Mouse (Mus musculus): ENCODE results near the gene Rnf186.
A peak's percentile ranks its signal among the peaks of the same experiment; 100 is the strongest.

Rnf186 gene

DNA sequence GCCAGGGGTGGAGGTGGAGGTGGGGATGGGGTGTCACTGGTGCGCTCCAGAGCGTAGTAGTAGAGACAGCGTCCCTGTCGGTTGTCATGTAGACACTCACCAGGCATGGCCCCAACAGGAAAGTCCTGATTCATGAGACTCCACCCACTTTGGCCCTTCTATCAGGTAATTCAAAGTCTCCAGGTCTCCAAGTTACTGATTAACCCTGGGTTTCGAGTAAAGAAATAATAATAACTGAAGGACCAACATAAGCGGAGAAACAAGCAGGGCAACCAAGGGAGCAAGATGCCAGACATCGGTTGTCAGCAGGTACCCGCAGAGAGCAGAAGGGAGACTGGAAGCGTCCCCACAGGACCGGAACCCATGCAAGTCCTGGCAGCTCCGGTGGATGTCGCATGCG, at the start of gene Rnf186:
Gene Rnf186, plus strand, starts transcription at position 247 of the 400 bp plus-strand sequence.
- no peak for DNase-seq (ENCODE audit: low spot score)

DNA sequence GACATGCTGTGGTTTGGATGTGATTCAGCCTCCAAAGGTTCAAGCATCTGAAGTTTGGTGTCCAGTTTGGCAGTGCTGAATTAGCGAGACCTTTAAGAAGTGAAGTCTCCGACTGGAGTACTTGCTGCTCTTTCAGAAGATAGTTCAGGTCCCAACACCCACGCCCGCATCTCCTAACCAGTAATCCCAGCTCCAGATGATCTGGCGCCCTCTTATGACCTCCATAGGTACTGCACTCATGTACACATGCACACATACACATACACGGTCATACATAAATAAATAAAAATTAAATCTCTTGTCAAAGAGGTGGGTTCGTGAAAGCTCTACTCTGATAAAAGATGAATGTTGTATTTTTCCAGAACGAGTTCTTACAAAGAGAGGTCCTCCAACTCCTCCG, 49.6 kb upstream of the Rnf186 start:
- DNase-seq (ENCODE audit: low spot score) = no peak

DNA sequence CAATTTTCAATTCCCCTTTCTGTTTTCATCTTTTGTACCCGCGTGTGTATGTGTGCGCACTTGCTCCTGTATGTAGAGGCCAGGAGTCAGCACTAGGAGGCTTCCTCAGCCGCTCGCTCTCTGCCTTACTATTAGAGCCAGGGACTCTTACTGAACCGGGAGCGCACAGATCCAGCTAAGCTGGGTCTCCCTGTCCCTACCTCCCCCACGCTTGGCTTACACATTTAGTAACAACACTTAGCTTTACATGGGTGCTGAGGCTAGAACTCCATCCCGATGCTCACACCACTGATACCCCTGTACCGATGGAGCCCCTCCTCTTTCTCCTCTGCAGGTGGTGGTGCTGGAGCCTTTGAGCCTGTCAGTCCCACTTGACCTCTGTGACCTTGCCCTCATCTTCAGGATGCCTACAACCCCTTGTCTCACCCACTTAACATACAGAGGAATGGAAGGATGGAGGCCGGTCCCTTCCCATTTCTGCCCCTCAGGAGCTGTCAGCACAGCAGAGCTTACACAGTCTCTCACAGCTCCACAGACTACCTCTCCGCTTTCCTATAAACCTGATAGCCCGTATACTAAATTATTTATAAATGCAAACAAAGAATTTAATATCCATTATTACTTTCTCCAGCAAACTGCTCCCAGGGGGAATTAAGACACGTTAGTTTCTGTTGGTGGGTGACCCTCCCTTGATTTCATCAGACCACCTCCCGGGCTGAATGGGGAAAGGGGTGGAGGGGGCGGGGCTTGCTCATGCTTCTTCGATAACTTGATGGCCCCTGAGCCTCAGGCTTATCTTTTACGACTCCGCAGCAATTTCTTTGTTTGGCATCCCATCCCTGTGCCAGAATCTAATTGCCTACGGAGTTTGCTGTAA, 45.4 kb upstream of the Rnf186 start:
- no peak for DNase-seq (ENCODE audit: low spot score)

DNA sequence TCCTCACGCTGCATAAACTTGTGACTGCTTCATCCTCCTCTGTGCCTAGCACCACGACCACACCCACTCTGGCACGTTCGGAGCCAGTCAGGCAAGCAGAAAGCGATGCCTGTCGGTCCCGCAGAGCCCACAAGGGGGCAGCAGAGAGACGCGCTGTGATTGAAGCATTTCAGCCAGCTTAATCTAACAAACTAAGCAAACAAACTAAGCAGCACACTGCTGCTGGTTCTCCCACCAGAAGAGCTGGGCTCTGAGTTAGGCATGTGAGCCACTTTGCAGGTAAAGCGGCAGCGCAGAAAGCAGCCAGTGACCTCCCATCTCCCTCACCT, 44.8 kb upstream of the Rnf186 start:
- peak; percentile 78 for DNase-seq (ENCODE audit: low spot score)

DNA sequence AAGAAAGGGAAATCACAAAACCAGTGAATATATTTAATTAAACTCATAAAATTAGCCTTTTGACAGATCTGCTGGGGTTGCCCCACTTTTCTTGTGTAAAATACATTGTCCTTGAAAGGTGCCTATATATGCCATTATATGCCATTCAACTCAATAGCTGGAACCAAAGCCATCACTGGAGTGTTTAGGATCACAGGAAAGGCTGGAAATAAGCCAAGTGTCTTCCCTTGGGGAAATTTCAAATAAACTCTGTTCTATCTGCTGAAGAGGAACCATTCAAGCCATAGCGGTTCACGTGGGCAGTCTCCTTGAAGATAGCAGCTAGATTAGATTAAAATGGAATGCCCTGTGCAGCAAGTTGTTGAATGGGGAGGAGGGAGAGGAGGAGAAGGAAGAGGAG, 41.4 kb upstream of the Rnf186 start:
- no peak for DNase-seq (ENCODE audit: low spot score)

DNA sequence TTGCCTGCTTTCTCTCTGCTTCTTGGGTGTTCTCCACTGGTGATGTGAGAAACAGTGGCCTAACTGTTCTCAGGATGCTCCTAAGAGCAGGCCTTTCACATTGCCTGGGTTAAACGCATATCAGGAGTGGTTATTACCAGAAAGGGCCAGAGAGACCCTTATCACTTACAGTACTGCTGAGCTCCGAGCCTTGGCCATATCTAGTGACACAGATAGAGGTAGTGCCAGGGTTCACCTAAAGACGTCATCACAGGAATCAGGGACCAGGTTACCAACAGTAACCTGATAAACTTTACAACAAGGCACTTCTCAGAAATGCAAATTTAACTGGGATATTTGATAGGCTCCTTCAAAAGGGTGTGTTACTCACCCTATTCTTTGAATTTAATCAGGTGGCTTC, 33.0 kb upstream of the Rnf186 start:
- no peak for DNase-seq (ENCODE audit: low spot score)

DNA sequence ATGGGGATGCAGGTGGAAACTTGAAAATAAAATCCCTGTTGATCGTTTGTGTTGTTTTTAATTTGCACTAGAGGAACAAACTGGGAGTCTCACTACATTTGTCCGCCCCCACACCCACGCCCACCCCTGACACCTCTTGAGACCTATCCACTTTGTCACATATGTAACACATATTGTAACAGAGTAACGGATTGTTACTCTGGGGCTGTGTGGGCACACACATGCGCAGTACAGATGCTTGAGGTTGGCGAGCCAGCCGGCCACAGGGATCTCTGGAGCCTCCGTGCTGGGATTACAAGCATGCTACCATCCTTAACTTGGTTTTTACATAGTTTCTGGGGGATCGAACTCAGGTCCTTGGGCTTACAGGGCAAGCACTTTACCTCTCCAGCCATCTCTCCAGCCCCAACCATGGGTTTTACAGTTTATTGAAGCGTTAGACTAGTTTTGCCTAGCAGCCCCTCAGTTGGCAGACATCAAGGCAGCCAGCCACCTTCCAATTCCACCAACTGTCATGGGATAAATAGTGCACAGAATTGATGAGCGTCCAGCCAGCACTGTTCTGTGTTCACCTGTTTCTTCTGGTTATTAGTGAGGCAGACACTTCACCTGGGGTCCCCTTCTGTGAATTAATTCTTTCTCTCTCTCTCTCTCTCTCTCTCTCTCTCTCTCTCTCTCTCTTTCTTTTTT, 32.3 kb upstream of the Rnf186 start:
- no peak for DNase-seq (ENCODE audit: low spot score)

DNA sequence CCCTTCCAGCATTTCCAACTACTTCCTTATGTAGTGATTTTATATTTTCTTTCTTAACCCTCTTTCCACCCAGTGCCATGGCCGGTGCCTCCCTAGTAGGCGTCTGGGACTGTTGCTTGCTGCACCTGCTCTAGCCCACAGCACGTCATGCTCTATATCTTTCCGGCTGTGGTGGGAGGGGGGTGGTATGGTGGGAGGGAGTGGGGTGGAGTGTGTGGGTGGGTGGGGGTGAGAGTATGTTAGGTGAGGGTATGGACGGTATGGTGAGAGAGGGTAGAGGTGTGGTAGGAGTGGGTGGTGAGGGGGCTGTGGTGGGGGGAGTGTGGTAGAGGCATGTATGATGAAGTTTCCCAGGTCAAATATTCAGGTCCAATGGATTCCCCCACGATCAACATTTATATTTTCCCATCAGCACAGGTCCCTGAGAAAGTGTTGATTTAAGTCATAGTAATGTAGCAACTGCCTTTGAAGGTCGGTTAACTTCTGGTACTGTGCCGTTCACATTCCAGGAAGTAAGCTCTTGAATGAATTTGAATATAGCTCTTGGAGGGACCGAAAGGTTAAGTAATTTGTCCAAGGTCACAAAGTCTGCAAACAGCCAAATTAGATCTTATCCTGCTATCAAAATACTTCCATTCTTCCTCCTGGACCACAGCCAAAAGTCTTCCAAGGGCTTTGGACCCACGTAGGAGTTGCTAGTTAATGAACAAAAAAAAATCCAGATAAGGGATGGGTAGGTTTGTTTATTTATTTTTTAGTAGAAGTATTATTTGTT, 28.2 kb upstream of the Rnf186 start:
- no peak for DNase-seq (ENCODE audit: low spot score)

DNA sequence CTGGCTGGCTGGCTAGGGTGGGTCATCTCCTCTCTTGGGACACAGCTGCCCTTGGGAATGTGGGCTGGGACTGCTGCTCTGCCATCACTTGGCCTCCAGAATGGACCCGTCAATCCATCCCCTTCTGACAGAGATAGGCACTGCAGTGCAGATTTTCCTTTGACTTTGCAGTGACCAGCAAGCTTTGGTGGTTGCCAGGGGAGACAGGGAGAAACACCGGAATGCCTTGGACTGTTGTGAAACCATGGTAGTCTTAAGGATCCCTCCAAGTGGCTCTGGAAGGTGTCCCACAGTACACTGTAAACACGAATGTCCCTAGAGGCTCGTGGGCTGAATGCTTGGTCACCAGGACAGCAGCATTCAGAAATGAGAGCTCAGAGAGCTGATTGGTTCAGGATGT, 27.4 kb upstream of the Rnf186 start:
- no peak for DNase-seq (ENCODE audit: low spot score)

DNA sequence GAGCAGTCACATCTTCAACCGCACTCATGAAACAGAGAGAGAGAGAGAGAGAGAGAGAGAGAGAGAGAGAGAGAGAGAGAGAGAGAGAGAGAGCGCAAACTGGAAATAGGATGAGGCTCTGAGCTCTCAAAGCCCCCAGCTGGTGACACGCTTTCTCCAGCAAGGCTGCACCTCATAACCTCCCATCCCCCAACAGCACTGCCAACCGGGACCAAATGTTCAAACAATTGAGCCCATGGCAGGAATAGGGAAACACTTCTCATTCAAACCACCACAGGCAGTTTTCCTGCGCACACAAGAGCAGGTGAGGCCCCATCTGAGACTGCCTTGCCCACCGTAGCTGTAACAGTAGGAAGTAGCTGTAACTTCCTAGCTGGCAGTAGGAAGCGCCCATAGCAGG, 25.5 kb upstream of the Rnf186 start:
- DNase-seq (ENCODE audit: low spot score) = no peak

DNA sequence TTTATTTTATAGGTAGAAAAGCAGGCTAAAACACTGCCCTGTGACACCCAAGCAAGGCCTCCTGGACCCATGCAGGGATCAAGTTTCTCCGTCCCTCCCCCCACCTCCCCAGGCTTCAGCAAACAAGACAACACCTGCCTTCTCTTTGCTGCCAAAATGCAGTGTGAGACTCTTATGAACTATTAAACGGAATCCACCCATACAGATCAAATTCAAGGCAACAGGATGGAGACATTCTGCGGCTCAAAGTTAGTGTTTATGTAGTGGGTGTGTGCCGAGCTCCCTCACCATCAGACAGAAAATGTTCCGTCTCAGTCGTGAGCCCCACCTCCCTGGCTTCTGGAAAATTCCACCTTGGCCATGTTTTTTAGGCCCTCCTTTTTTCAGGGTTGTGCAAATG, 24.9 kb upstream of the Rnf186 start:
- DNase-seq (ENCODE audit: low spot score) = no peak

DNA sequence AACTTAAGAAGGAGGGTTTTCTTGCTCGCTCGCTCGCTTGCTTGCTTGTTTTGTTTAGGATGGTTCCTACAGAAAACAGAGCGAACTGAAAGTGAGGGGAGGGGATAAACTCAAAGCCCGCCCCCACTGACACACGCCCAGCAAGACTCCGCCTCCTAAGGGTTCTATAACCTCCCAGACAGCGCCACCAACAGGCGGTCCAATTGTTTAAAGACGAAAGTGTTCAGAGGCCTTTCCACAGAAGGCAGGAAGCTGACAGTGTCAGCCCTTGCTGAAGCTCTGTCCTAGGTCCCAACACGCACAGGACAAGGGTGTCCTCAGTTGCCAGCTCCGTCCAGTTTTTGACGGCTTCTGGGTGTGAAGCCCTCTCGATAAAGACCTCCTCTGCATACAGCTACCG, 23.2 kb upstream of the Rnf186 start:
- peak; percentile 80 for DNase-seq (ENCODE audit: low spot score)

DNA sequence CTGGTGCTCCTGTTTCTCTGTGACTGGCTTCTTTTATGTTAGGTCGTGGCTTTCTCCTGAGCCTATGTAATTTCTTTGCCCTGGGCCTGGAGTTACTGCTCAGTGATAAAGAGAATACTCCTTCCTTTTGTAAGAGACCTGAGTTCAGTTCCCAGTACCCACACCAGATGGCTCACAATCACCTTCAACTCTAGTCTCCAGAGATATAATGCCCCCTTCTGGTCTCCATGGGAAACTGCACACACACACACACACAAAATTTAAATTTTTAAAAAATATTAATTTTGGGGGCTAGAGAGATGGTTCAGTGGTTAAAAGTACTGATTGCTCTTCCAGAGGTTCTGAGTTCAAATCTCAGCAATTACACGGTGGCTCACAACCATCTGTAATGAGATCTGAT, 18.7 kb upstream of the Rnf186 start:
- no peak for DNase-seq (ENCODE audit: low spot score)

DNA sequence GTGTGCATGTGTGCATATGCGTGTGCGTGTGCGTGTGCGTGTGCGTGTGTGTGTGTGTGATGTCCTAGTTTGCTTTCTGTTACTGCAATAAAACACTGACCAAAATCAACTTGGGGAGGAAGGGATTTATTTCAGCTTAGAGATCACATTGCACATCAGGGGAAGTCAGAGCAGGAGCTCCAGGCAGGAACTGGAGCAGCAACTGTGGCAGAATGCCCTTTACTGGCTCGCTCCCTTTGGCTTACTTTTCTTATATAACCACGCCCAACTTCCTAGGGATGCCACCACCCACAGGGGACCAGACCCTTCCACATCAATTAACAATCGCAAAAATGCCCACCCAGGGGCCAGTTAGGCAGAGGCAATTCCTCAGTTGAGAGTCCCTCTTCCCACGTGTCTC, 8.3 kb upstream of the Rnf186 start:
- DNase-seq (ENCODE audit: low spot score) = no peak

DNA sequence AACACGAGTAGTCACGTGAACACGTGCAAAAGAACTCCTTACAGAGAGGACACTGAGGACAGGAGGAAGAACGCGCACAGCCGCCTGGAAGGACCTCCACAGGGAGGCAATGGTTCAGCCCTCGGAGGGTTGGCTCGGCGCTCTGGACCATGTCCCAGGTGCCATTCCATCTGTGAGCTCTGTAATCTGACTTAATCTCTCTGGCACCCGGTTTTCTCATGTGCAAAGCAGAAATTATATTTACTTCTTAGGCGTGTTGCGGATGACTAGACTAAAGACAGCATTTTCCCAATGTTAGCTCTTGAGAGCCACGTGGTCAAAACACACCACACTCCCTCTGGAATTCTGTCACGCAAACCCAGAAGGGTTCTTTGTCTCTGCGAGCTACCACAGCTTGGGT, 7.8 kb upstream of the Rnf186 start:
- no peak for DNase-seq (ENCODE audit: low spot score)

DNA sequence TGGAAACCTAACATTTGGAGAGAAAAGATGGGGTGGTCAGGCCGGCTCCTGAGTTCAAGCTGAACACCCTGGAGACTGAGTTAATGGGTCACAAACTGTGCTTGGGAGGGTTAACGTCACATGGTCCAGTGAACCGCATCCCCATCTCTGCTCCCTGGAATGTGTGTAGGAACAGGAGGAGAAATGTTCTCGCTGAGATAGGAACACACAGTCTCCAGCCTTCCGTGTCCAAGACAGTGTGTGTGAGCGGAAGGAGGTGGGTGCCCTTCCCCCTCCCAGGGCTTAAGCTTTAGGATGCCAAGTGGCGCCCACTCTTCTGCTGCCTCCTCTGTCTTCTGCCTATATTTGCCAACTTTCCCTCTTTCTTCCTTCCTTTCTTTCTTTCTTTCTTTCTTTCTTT, 7.0 kb upstream of the Rnf186 start:
- no peak for DNase-seq (ENCODE audit: low spot score)

DNA sequence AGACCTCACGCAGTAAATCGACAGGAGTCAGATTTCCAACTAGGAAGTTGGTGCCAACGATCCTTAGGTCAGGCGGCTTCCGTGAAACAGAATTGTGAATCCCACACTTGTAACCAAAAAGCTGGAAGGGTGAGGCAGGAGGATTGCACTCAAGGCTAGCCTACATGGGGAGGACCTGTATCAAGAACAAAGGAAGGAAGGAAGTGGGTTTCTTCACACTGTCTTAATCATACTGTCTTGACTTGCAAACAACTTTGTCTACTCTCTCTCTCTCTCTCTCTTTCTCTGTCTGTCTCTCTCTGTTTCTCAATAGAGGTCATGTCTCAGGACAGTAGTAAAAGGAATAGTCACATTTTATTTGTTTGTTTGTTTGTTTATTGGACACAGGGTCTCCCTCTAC, 4.2 kb upstream of the Rnf186 start:
- DNase-seq (ENCODE audit: low spot score) = no peak

DNA sequence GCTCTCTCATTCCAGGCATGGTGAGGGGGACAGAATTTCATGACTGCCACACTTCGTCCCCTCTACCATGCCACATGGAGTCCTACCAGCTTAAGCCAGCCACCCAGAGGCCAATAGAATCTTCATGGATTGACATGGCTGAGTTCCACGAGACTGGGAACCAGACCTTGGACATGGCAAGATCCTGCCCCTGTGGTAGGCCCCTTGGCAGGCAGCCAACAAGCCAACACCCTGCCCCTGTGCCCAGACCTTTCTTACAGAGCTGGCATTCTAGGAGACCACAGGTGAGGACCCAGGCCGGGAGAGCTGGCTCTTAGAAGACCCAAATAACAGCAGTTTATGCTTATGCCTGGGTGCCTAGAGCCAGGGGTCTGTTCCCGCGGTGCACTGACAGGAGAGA, 1.0 kb upstream of the Rnf186 start:
- DNase-seq (ENCODE audit: low spot score) = no peak

DNA sequence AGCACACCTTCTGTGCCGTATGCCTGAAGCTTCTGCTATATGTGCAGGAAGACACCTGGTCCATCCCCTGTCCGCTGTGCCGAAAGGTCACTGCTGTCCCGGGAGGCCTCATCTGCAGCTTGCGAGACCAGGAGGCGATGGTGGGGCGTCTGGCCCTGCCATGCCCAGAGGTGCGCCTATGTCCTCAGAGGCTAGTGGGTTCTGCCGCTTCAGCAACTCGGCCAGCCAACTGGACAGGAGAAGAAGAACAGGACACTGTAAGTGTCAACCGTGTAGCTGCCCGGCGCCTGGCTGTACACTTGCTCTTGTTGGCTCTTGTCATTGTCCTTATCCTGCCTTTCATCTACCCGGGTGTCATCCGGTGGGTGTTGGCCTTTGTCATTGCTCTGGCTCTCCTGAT, 573 bp downstream of the Rnf186 start:
- no peak for DNase-seq (ENCODE audit: low spot score)

DNA sequence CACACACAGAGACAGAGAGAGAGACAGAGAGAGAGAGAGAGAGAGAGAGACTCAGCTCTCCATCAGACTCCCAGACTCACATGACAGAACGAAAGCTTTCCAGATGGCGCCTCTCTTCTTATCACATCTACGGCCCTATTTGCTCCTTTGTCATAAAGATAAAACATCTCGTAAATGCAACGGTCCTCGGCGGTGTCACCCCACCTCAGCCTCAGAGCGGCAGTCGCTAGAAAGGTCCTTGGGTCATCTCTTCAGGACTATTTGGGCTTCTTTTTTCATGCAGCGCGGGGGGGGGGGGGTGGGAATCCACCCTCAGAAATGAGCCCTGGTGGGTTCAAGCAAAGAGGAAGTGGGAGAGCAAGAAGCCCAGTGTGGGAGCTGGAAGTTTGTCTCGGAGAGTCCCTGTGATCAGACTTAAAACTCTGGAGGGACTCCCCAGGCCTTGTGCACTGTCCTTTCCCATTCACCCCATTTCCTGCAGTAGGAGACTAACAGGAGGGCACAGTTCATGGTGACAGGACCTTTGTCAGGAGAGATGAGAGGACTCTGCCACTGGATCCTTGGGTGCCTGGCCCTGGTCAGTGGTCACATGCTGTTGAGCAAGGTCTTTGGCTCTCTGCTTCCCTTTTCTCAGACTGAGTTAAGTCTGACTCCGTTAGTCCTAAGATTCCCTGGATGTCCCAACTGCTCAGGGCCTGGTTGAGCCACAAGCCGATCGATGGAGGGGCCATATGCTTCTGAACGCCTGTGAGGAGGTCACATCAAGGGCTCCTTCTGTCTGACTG, 2.1 kb downstream of the Rnf186 start:
- DNase-seq (ENCODE audit: low spot score) = no peak

DNA sequence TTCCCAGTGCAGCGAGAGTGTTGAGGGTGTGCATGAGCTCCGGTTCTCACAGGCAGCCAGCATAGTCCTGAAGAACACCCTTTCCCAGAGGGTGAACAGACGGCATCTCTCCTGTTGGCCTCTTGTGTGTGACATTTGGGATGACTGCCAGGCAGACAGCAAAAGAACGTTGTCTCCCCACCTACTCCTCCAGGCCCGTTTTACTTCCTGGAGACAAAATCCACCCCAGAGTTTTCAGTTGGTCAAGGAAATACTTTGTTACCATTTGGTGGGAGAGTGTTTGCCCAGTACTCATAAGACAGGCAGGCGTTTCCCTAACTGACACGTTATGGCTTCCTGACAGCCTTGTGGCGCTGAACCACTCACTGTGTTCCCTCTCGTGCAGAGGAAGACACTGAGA, 2.8 kb downstream of the Rnf186 start:
- DNase-seq (ENCODE audit: low spot score) = no peak

DNA sequence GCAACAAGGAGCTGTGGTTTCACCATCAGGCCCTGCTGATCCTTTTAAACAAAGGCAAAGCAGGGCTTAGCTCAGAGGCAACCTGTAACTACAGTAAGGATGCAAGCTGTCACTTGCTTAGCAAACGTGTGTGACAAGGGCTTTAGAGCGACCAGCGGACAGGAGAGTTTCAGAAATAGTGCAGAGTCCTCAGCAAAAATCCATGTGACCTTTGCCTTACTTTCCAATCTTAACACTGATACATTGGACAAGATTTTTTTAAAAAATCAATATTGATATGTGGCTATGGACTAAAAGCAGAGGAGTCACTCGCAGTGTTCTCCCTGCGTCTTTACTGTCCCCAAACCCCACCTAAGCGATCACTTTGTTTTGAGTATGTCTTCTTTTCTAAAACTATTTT, 4.5 kb downstream of the Rnf186 start:
- no peak for DNase-seq (ENCODE audit: low spot score)
